Mouse (Mus musculus) heart, embryonic 16.5 days (tissue): ENCODE data around the gene Uaca. TPM values are rescaled to one million over a fixed set of nuclear protein-coding genes. Genes with fewer than 3 reads are reported as not detected.
A peak's percentile ranks its signal among the peaks of the same experiment; 100 is the strongest.

ENCODE experiments used
- ATAC-seq: fragments of 200-750 bp; cut with Nextera tagmentation; replicated peaks from 2 replicates; pipeline ENCODE4 v1.8.0; 2017; ENCODE audit warnings: moderate number of reproducible peaks; ENCODE audit not compliant: insufficient read depth, low FRiP score; ENCODE audit errors: extremely low read depth
- H3K27ac ChIP-seq: fragments of 300-500 bp; sonication (generic); 2 replicates; pipeline ENCODE4 v1.5.1; 2014; ENCODE audit warnings: mild to moderate bottlenecking, low read length, control low read depth, moderate library complexity
- H3K27me3 ChIP-seq: fragments of 300-500 bp; sonication (generic); 2 replicates; pipeline ENCODE4 v1.6.1; 2014; ENCODE audit warnings: low read length, mixed read lengths; ENCODE audit not compliant: control insufficient read depth, insufficient read depth
- H3K36me3 ChIP-seq: fragments of 300-500 bp; sonication (generic); 2 replicates; pipeline ENCODE4 v1.6.1; 2014; ENCODE audit not compliant: control insufficient read depth, insufficient read depth
- H3K4me1 ChIP-seq: fragments of 300-500 bp; sonication (generic); 2 replicates; pipeline ENCODE4 v1.6.1; 2014; ENCODE audit warnings: low read length, mixed read lengths; ENCODE audit not compliant: control insufficient read depth, insufficient read depth
- H3K4me2 ChIP-seq: fragments of 300-500 bp; sonication (generic); 2 replicates; pipeline ENCODE4 v1.6.1; 2014; ENCODE audit warnings: low read depth, mild to moderate bottlenecking, control low read depth, low read length
- H3K4me3 ChIP-seq: fragments of 300-500 bp; sonication (generic); 2 replicates; pipeline ENCODE4 v1.5.1; 2014; ENCODE audit warnings: mild to moderate bottlenecking, control low read depth, low read length
- H3K9ac ChIP-seq: fragments of 300-500 bp; sonication (generic); 2 replicates; pipeline ENCODE4 v1.6.1; 2014; ENCODE audit warnings: low read length, control low read depth
- H3K9me3 ChIP-seq: fragments of 300-500 bp; sonication (generic); replicated peaks from 2 replicates; pipeline ENCODE4 v1.6.1; 2016; ENCODE audit warnings: low read length; ENCODE audit not compliant: control insufficient read depth
- WGBS: fragments of 180-500 bp; shearing (Covaris S2); extraction: QIAGEN DNeasy Blood & Tissue Kit; methylation state at CpG from one replicate; pipeline ENCODE4 v1.1.7; 2014; 5-methylcytosine and 5-hydroxymethylcytosine counted together
- polyA plus RNA-seq: library from polyadenylated mRNA; unstranded; fragments of >200 nt; fragmentation: Nextera tagmentation; extraction: Ambion mirVana; gene quantifications from 2 replicates; pipeline ENCODE4 v1.2.1, GENCODE M21; 2015

Gene Uaca
- polyA plus RNA-seq, 1 experiment from 2014 or later = 29.6 TPM

DNA sequence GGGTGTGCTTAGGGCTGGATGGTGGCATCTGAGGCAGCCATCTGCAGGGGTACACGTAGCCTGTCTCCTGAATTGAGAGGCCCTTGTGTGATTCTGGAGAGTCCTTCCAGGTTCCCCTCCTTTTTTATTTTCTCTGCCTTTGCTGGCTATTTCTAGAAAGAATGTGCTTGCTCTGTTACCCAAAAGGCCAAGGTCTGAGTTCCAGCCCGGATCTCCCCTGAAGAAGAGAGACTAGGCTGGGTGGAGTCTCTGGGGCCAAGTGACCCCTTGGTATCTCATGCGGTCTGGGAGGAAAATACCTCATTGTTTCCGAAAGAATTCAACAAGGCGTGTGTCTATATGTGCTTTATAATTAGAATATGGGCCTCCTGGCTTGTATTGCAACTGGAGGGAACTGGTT is 41.8 kb downstream of the Uaca start:
- ATAC-seq = no peak
- Histone ChIP-seq H3K9ac (no peak overlapping the region), H3K4me3 (no peak overlapping the region), H3K9me3 (no peaks in the 10 kb centered on the region), H3K4me2 (no peak overlapping the region), H3K36me3 (no peaks in the 10 kb centered on the region), H3K4me1 (peaks cover 34% of the 10 kb centered on the region), H3K27me3 (no peaks in the 10 kb centered on the region), H3K27ac (peak overlapping the region; percentile 75)
- WGBS = 51% methylated on average over 5 of the region's 5 CpGs

DNA sequence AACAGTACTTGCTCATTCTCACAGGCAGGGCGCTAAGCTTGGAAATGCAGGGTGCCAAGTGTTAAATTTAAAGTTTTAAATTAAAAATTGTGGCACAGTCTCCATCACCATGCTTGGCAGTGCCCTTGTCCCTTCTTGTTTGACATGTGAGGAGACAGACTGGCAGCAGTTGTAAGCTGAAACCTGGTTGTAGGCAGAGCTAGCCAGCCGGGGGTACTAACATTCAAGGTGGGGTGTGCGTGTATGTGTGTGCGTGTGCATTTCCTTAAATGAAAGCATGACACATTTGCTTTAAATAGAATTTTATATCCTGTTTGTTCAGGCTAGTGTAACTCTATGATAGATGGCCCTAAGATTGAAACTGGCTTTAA is 42.7 kb downstream of the Uaca start:
- Histone ChIP-seq H3K36me3 (0 out of 2 replicates have a peak, but pooled peaks cover under 1% of the 10 kb centered on the region), H3K9me3 (no peaks in the 10 kb centered on the region), H3K27me3 (no peaks in the 10 kb centered on the region), H3K4me1 (peaks cover 42% of the 10 kb centered on the region), H3K4me3 (peak overlapping the region; percentile 48), H3K9ac (peak overlapping the region; percentile 74), H3K4me2 (peak overlapping the region; percentile 67), H3K27ac (peak overlapping the region; percentile 75)
- WGBS = 29% methylated on average over 4 of the region's 4 CpGs
- peak; percentile 30 for ATAC-seq

DNA sequence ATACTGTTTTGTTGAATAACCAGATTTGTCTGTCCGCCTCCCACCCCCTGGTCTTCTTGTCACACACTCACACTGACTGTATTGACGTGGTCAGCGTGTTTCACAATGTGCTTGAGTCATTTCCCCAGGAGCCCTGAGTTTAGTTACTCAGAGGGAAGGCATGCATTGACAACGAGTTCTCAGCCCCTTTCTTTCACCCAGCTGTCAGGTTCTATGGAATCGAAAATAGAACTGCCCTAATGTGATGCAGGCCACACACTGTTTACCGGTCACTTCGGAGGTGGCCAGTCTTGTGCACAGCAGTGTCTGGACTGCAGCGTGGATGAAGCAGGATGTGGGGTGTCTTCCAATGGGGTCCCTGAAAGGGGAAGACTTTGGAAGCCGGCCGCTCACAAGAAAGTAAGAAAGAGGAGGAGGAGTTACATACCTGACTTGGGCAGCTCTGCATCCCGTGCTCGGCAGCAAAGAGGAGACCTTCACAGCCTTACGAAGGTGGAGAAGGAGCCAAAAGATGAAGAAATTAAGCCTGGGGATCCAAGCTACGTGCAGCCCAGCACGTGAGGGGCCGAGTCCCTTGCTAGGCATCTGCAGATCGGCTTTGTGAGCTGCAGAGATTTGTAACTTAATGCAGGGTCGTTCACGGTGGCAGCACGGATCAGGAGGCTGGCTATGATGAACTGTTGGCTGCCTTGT is 43.3 kb downstream of the Uaca start:
- H3K27me3 ChIP-seq = no peaks in the 10 kb centered on the region
- ATAC-seq = peak; percentile 61

DNA sequence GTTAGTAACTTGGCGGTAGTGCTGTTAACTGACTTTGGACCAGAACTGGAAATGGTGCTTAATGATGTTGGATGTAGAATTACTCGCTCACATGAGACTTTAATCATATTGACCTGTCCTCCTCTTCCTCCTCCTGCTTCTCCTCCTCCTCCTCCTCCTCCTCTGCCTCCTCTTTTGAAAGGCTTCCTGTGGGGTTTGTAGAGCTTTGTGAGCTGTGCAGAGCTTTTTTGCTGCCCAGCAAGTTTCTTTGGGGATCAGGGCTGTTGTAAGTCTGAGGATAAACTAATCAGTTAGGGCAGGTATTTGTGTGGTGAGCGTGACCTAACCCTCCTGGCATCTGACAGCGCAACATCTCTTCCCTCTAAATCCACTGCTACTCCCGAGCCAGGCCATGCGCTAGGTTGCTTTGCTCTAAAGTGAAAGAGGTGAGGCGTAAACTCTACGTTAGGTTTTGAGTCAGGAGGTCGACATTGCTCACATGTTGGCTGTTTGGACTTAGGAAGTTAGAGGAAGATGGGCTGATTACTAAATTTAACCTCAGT is 44.1 kb downstream of the Uaca start:
- H3K36me3 ChIP-seq = 0 out of 2 replicates have a peak, but pooled peaks cover 2% of the 10 kb centered on the region
- H3K27ac ChIP-seq = peak overlapping the region; percentile 75
- 30% methylated on average over 9 of the region's 9 CpGs for WGBS
- H3K27me3 ChIP-seq = no peaks in the 10 kb centered on the region
- peaks cover 42% of the 10 kb centered on the region for H3K4me1 ChIP-seq
- H3K4me3 ChIP-seq = peak overlapping the region; percentile 48
- ATAC-seq = no peak
- peak overlapping the region; percentile 74 for H3K9ac ChIP-seq
- H3K9me3 ChIP-seq = no peaks in the 10 kb centered on the region
- H3K4me2 ChIP-seq = peak overlapping the region; percentile 67

More for the DNA sequence above, 43.3 kb downstream of the Uaca start:
- H3K9me3 ChIP-seq = no peaks in the 10 kb centered on the region
- H3K4me2 ChIP-seq = peak overlapping the region; percentile 67
- H3K4me3 ChIP-seq = peak overlapping the region; percentile 48
- 0 out of 2 replicates have a peak, but pooled peaks cover 2% of the 10 kb centered on the region for H3K36me3 ChIP-seq
- 9% methylated on average over 20 of the region's 20 CpGs for WGBS
- H3K9ac ChIP-seq = peak overlapping the region; percentile 74
- H3K4me1 ChIP-seq = peaks cover 42% of the 10 kb centered on the region
- peak overlapping the region; percentile 75 for H3K27ac ChIP-seq

DNA sequence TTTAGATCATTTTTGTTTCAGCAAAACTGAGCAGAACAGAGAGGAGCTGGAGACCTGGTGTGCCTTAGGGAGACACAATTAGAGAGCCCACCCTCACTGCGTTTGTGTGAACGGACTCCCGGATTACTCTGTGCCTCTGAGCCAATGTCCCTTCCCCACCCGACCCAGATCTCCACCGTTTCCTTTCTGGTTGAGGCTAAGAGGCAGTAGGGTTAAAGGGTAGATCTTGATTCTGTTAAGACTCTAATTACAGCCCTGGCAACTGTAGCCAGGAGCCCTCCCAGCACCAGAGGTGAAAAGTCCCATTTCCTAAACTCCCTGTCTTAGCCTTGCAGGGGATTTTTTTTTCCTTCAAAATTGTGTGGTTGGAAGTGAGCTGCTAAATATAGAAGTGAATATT is 47.1 kb downstream of the Uaca start:
- WGBS = 34% methylated on average over 5 of the region's 5 CpGs
- H3K4me3 ChIP-seq = no peak overlapping the region
- H3K27ac ChIP-seq = peak overlapping the region; percentile 48
- H3K27me3 ChIP-seq = no peaks in the 10 kb centered on the region
- H3K9me3 ChIP-seq = no peaks in the 10 kb centered on the region
- H3K9ac ChIP-seq = no peak overlapping the region
- ATAC-seq = no peak
- no peak overlapping the region for H3K4me2 ChIP-seq
- H3K36me3 ChIP-seq = 0 out of 2 replicates have a peak, but pooled peaks cover 2% of the 10 kb centered on the region
- H3K4me1 ChIP-seq = peaks cover 47% of the 10 kb centered on the region

DNA sequence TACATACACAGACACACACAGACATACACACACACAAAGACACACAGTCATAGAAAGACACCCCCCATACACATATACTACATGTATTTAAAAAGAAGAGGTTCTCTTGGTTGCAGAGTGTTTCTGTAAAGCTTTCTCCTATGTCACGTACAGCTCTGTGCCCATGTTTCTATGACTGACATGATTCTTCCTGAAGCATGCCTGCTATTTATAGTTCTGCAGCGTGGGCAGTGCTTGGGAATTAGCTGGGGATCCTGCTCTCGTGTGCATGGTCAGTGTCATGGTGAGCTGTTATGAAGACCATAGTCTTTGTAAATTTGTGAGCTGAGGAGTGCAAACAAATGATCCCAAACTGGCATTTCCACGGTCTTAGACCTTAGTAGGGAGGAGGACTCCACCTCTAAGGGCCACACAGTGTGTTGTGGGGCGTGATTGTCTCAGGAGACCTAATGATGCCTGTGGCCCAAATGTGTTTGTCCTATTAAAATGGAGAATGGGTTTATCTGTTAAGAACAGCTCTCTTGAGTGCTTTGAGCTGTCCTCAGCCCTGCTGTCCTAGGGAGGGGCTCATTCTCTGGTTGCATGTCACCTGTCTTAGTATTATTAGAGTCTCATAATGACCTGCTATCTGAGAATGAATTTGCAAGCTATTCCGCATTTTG is 49.2 kb downstream of the Uaca start:
- 46% methylated on average over 6 of the region's 6 CpGs for WGBS
- Histone ChIP-seq H3K4me1 (peaks cover 29% of the 10 kb centered on the region), H3K27ac (peak overlapping the region; percentile 76), H3K4me3 (no peak overlapping the region), H3K4me2 (peak overlapping the region; percentile 6; the same call in 1 of the 2 replicates), H3K27me3 (no peaks in the 10 kb centered on the region), H3K9me3 (no peaks in the 10 kb centered on the region), H3K36me3 (0 out of 2 replicates have a peak, but pooled peaks cover 2% of the 10 kb centered on the region), H3K9ac (no peak overlapping the region)
- peak; percentile 82 for ATAC-seq

DNA sequence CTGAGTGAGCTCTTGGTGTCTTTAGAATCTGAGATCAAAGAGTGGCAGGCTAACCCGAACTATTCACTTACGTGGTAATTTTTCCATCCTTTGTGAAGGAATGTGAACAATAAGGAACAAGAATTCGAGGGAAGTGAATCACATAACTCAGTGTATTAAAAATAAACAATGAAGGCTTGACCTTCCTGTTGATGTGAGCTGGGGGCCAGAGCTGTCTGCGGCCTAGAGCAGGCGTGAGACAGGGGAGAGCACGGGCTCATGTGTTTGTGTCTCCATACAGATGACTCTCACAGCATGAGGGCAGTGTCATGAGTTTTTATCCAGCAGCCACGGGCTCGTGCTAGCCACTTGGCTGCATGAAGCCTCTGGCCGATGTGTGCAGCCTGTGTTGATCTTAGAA is 54.4 kb downstream of the Uaca start:
- no peak overlapping the region for H3K4me3 ChIP-seq
- no peaks in the 10 kb centered on the region for H3K27me3 ChIP-seq
- peaks cover 8% of the 10 kb centered on the region for H3K4me1 ChIP-seq
- no peak for ATAC-seq
- 57% methylated on average over 9 of the region's 9 CpGs for WGBS
- no peak overlapping the region for H3K4me2 ChIP-seq
- H3K36me3 ChIP-seq = peaks cover 12% of the 10 kb centered on the region
- H3K27ac ChIP-seq = peak overlapping the region; percentile 25; the same call in 1 of the 2 replicates
- H3K9me3 ChIP-seq = no peaks in the 10 kb centered on the region
- H3K9ac ChIP-seq = no peak overlapping the region

DNA sequence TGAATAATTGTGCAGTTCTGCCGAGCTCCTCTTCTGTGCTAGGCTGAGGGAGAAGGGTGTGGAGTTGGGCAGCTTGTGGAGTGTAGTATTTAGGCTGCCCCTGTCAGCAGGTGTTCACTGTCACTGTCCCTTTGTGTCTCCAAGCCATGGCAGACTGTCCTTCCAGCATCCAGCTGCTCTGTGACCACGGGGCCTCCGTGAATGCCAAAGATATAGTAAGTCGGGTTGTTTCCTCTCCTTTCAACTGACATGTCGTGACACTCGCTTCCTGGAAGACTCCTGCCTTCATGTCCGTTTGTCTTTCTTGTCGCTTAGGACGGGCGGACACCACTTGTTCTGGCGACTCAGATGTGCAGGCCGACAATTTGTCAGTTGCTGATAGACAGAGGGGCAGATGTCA is 55.6 kb downstream of the Uaca start:
- ATAC-seq = no peak
- H3K27me3 ChIP-seq = no peaks in the 10 kb centered on the region
- H3K27ac ChIP-seq = no peak overlapping the region; the same call in 1 of the 2 replicates
- H3K9me3 ChIP-seq = no peaks in the 10 kb centered on the region
- H3K4me1 ChIP-seq = peaks cover 2% of the 10 kb centered on the region; the same call in 1 of the 2 replicates
- 64% methylated on average over 12 of the region's 12 CpGs for WGBS
- H3K36me3 ChIP-seq = peaks cover 17% of the 10 kb centered on the region
- H3K4me3 ChIP-seq = no peak overlapping the region
- H3K4me2 ChIP-seq = no peak overlapping the region
- no peak overlapping the region for H3K9ac ChIP-seq

DNA sequence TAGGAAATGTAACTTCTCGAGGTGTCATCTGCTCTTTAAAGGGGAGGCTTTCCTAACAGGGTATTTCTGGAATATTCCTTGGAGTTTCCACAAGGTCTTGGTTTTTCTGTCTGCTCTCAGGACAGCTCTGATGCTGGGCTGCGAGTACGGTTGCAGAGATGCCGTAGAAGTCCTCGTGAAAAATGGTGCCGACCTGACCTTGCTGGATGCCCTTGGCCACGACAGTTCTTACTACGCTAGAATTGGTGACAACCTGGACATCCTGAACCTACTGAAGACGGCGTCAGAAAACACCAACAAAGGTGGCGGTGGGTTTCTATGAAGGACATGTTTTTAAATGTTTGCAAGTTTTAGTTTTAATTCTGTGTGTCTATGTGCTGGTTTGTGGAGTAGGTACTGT is 59.9 kb downstream of the Uaca start:
- Histone ChIP-seq H3K4me2 (no peak overlapping the region), H3K27me3 (no peaks in the 10 kb centered on the region), H3K4me1 (peaks cover 5% of the 10 kb centered on the region), H3K36me3 (peaks cover 21% of the 10 kb centered on the region), H3K4me3 (no peak overlapping the region), H3K9ac (no peak overlapping the region), H3K27ac (no peak overlapping the region), H3K9me3 (no peaks in the 10 kb centered on the region)
- 84% methylated on average over 11 of the region's 11 CpGs for WGBS
- no peak for ATAC-seq
